Mouse (Mus musculus): ENCODE measurements around the gene Cutal. TPM values are rescaled to one million over a fixed set of nuclear protein-coding genes. Genes with fewer than 3 reads are reported as not detected.

Gene Cutal
- total and polyA plus RNA-seq, 3 experiments = not detected

DNA sequence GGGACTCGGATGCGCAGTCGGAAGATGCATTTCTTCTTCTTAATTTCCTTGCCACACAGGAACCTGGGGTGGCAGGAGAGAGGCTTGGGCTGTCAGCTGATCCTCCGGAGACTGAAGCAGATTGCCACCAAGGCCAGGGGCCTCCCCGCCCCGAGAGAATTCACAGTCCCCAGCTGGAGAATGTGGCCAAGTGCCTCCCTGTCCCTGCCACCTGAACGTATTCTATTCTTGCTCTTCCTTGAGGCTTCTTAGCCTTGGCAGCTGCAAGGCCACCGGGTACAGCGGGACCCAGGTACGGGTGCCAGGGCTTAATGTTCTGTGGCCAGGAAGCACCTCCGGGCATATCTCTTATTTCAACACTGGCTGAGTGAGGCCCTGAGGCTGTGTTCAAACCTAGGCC, 25.5 kb downstream of the Cutal start:
- no peak for DNase-seq (ENCODE audit: low read depth, low spot score)
- H3K9ac ChIP-seq (ENCODE audit: control insufficient read depth, low read depth, low read length, poor library complexity, severe bottlenecking) = no peak overlapping the region
- H3K36me3 ChIP-seq (ENCODE audit: control insufficient read depth in 1 of 2, insufficient read depth in 2 of 2, low read length in 2 of 2) = peaks cover 0 to 2% of the 10 kb centered on the region in 2 experiments; a peak in 1 of 4 replicates
- no peaks in the 10 kb centered on the region for H3K79me2 ChIP-seq (ENCODE audit: control insufficient read depth, insufficient read depth, low read length, poor library complexity)
- TF ChIP-seq GABPA (IDR thresholded peaks at IDR 0.05; ENCODE audit: low read depth, low read length) (no peak), MAFK (IDR thresholded peaks at IDR 0.05; ENCODE audit: borderline replicate concordance, low read depth, low read length) (no peak), ELF1 (IDR thresholded peaks at IDR 0.05; ENCODE audit: low read depth, low read length) (no peak), TAL1 (IDR thresholded peaks at IDR 0.05; ENCODE audit: low read length) (no peak), NRF1 (IDR thresholded peaks at IDR 0.05; ENCODE audit: insufficient read depth, low read depth, low read length, poor library complexity, severe bottlenecking) (no peak), CHD2 (IDR thresholded peaks at IDR 0.05; ENCODE audit: low read length) (no peak), MAZ (IDR thresholded peaks at IDR 0.05; ENCODE audit: low read depth, low read length) (no peak), KAT2A (conservative IDR thresholded peaks at IDR 0.05; ENCODE audit: low read depth, low read length) (no peak), ETS1 (IDR thresholded peaks at IDR 0.05; ENCODE audit: low read depth, low read length) (no peak), HCFC1 (IDR thresholded peaks at IDR 0.05; ENCODE audit: low read depth, low read length) (no peak), ZNF384 (IDR thresholded peaks at IDR 0.05; ENCODE audit: low read depth, low read length) (no peak), POLR2AphosphoS5 (IDR thresholded peaks at IDR 0.05; ENCODE audit: borderline replicate concordance, low read depth, low read length) (no peak), NELFE (IDR thresholded peaks at IDR 0.05; ENCODE audit: low read depth, low read length) (no peak), RAD21 (IDR thresholded peaks at IDR 0.05; ENCODE audit: low read depth, low read length) (no peak), BHLHE40 (IDR thresholded peaks at IDR 0.05; ENCODE audit: borderline replicate concordance, low read depth, low read length) (no peak), MYC (IDR thresholded peaks at IDR 0.05; ENCODE audit: low read depth, low read length) (no peak), USF1 (IDR thresholded peaks at IDR 0.05; ENCODE audit: low read depth, low read length) (no peak), ZC3H11A (IDR thresholded peaks at IDR 0.05; ENCODE audit: low read depth, low read length) (no peak), E2F4 (IDR thresholded peaks at IDR 0.05; ENCODE audit: borderline replicate concordance, low read depth, low read length) (no peak)
- no peaks in the 10 kb centered on the region for H3K27me3 ChIP-seq (ENCODE audit: control insufficient read depth in 1 of 2, insufficient read depth in 2 of 2, low read length in 2 of 2)
- H3K4me3 ChIP-seq (ENCODE audit: control insufficient read depth in 1 of 2, insufficient read depth in 1 of 2, low read depth in 2 of 2, low read length in 2 of 2) = no peak overlapping the region
- H3K27ac ChIP-seq (ENCODE audit: control insufficient read depth, low read depth, low read length) = no peak overlapping the region
- no peaks in the 10 kb centered on the region for H3K9me3 ChIP-seq (replicated peaks; ENCODE audit: insufficient read depth, low read length)
- peaks cover 0 to 7% of the 10 kb centered on the region in 2 experiments; a peak in 1 of 4 replicates for H3K4me1 ChIP-seq (ENCODE audit: control insufficient read depth in 1 of 2, insufficient read depth in 2 of 2, low read length in 2 of 2)

- H3K4me3 ChIP-seq (ENCODE audit: control insufficient read depth in 1 of 2, insufficient read depth in 1 of 2, low read depth in 2 of 2, low read length in 2 of 2) = no peak overlapping the region
- peaks cover 0 to 2% of the 10 kb centered on the region in 2 experiments; a peak in 1 of 4 replicates for H3K36me3 ChIP-seq (ENCODE audit: control insufficient read depth in 1 of 2, insufficient read depth in 2 of 2, low read length in 2 of 2)
- no peaks in the 10 kb centered on the region for H3K27me3 ChIP-seq (ENCODE audit: control insufficient read depth in 1 of 2, insufficient read depth in 2 of 2, low read length in 2 of 2)
- peaks cover 0 to 8% of the 10 kb centered on the region in 2 experiments; a peak in 2 of 4 replicates for H3K4me1 ChIP-seq (ENCODE audit: control insufficient read depth in 1 of 2, insufficient read depth in 2 of 2, low read length in 2 of 2)
- no peak for DNase-seq (ENCODE audit: low read depth, low spot score)
- TF ChIP-seq E2F4 (IDR thresholded peaks at IDR 0.05; ENCODE audit: borderline replicate concordance, low read depth, low read length) (no peak), SIN3A (IDR thresholded peaks at IDR 0.05; ENCODE audit: low read length) (no peak), POLR2A (IDR thresholded peaks at IDR 0.05; ENCODE audit: control insufficient read depth in 1 of 2, insufficient read depth in 1 of 2, low read depth in 1 of 2, low read length in 2 of 2, poor library complexity in 1 of 2) (no peak), CHD2 (IDR thresholded peaks at IDR 0.05; ENCODE audit: low read length) (no peak), TCF12 (IDR thresholded peaks at IDR 0.05; ENCODE audit: low read depth, low read length) (no peak), NELFE (IDR thresholded peaks at IDR 0.05; ENCODE audit: low read depth, low read length) (no peak), SMC3 (IDR thresholded peaks at IDR 0.05; ENCODE audit: low read depth, low read length) (no peak), EP300 (IDR thresholded peaks at IDR 0.05; ENCODE audit: low read depth in 1 of 2, low read length in 2 of 2) (no peak), UBTF (IDR thresholded peaks at IDR 0.05; ENCODE audit: borderline replicate concordance, insufficient read depth, low read depth, low read length) (no peak), ZC3H11A (IDR thresholded peaks at IDR 0.05; ENCODE audit: low read depth, low read length) (no peak), CHD1 (IDR thresholded peaks at IDR 0.05; ENCODE audit: low read depth, low read length) (no peak), ZKSCAN1 (IDR thresholded peaks at IDR 0.05; ENCODE audit: low read depth, low read length) (no peak), BHLHE40 (IDR thresholded peaks at IDR 0.05; ENCODE audit: borderline replicate concordance, low read depth, low read length) (no peak)
- no peaks in the 10 kb centered on the region for H3K9me3 ChIP-seq (replicated peaks; ENCODE audit: insufficient read depth, low read length)
- no peak overlapping the region for H3K9ac ChIP-seq (ENCODE audit: control insufficient read depth, low read depth, low read length, poor library complexity, severe bottlenecking)
- H3K79me2 ChIP-seq (ENCODE audit: control insufficient read depth, insufficient read depth, low read length, poor library complexity) = no peaks in the 10 kb centered on the region
- H3K27ac ChIP-seq (ENCODE audit: control insufficient read depth, low read depth, low read length) = no peak overlapping the region
Measured at GRCm38 (mm10) chr2:34900412-34900811, 26.2 kb downstream of the Cutal start.

All from MEL (cell line).